Mouse (Mus musculus) macrophage (primary cell): ENCODE results near the gene Zfr. TPM values are rescaled to one million over a fixed set of nuclear protein-coding genes. Genes with fewer than 3 reads are reported as not detected.
A peak's percentile ranks its signal among the peaks of the same experiment; 100 is the strongest.
"Not testable (repeated sequence)": the region's sequence is repeated elsewhere in the genome, so short reads cannot be mapped to it uniquely, and the experiment has no call there.

Experiments
- H3K27ac ChIP-seq: fragments of 350-480 bp; formaldehyde crosslinking; 2 replicates; pipeline ENCODE4 v1.9.0; 2021
- H3K36me3 ChIP-seq: fragments of 350-480 bp; formaldehyde crosslinking; 2 replicates; pipeline ENCODE4 v1.9.0; 2021; ENCODE audit errors: inconsistent target
- H3K4me3 ChIP-seq: fragments of 350-480 bp; formaldehyde crosslinking; 2 replicates; pipeline ENCODE4 v1.9.0; 2021; ENCODE audit errors: inconsistent target
- H3K79me2 ChIP-seq: fragments of 350-480 bp; formaldehyde crosslinking; 2 replicates; pipeline ENCODE4 v1.9.0; 2021; ENCODE audit errors: inconsistent target
- WGBS: methylation state at CpG from one replicate; pipeline ENCODE4 v1.1.7; 2026; ENCODE audit warnings: inconsistent platforms; ENCODE audit not compliant: missing documents; 5-methylcytosine and 5-hydroxymethylcytosine counted together
- polyA plus RNA-seq: library from polyadenylated mRNA; stranded (reverse); fragments of 250-400 nt; gene quantifications from 3 replicates; pipeline ENCODE4 v1.2.4, GENCODE M21; 2018; ENCODE audit warnings: inconsistent platforms

The Zfr gene
- polyA plus RNA-seq, 1 experiment from 2014 or later = 99.0 TPM

DNA sequence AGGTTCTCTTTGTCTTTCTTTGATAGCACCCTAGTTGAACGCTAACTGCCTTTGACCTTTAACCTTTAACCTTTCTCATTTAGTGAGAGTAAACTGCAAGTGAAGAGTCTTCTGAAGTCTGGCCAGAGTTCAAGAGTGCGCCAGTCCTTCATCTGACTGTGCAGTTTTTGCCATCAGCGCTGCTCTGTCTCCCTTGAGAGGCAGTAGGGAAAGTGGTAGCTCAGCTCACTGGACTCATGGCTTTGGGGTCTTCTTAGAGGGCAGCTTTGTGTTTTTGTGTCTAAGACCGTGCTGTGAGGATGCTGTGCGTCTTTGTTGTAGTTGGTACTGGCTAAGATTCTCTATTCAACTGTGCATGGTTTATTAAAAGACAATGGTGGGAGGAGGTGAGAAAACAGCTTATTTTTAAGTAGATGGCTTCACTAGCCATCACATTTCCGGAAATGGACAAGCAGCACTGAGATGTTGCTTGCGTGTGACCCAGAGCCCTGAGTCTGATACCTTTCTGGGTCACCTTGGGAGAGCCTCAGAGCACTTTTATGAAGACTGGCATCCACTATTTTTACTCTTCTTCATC, 89.1 kb downstream of the Zfr start:
- Histone ChIP-seq H3K79me2 (peaks cover 60% of the 10 kb centered on the region), H3K4me3 (no peak overlapping the region)

DNA sequence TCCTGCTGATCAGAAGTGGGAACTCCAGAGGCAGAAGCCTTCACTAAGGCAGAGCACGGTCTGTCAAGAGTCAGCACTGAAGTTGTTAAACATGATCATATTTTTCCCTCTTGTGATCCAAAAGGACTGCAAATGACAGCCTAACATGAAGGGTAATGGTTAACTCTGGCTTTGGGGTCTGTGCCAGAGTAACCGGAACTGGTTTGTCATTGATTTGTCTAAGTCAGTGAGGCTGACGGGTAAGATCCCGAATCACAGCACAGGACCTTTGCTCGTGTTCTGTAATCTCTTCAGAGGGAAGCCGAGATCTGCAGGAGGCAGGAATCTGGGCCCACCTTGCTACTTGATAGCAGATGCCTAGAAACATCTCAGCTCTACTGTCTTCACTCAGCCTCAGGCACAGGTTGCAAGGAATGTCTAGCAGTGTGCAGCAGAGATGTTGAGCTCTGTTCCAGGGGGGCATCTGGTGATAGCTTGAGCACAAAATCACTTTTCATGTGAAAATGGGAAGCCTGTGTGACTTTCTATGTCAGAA, 90.0 kb downstream of the Zfr start:
- Histone ChIP-seq H3K36me3 (no peaks in the 10 kb centered on the region), H3K27ac (no peak overlapping the region), H3K4me3 (no peak overlapping the region), H3K79me2 (peaks cover 69% of the 10 kb centered on the region)
- WGBS = 92% methylated on average over 6 of the region's 6 CpGs

More for the DNA sequence above, 89.1 kb downstream of the Zfr start:
- WGBS = 70% methylated on average over 7 of the region's 7 CpGs
- H3K36me3 ChIP-seq = no peaks in the 10 kb centered on the region
- H3K27ac ChIP-seq = no peak overlapping the region

DNA sequence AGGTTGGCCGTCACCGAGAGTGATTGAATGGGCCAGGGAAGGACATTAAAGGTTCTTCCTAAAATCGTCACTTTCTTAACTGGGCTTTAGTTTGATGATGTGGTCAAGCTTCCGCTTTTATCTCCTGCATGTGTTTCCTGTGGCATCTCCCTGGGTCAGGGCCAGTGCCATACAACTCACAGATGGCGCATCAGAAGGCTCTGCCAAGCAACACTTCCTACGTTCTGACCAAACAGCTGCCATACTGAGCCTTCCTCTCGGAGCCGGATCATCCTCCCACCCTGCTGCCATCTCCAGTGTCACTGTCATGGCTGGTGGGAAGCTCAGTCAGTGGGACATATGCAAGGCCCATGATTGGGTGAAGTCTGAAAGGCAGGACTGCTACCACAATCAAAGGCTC, 93.9 kb downstream of the Zfr start:
- peaks cover 95% of the 10 kb centered on the region for H3K79me2 ChIP-seq
- H3K27ac ChIP-seq = peak overlapping the region; percentile 63
- WGBS = 2% methylated on average over 8 of the region's 8 CpGs
- H3K36me3 ChIP-seq = no peaks in the 10 kb centered on the region
- H3K4me3 ChIP-seq = no peak overlapping the region

DNA sequence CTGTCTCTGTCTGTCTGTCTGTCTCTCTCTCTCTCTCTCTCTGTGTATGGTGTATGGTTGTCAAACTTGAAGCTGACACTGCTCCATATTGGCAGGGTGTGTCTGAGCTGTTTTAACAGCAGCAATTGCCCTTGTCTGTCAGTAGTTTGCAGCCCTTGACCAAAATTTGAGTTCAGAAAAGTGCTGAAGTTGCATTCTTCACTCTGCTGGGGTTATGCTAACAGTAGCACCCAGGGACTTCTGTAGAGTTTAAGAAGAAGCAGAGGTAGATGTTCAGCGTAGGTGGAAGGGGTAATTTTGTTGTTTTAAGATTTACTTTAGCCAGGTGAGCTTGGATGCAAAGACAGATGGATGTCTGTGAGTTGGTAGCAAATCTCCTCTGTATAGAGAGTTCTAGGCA, 94.6 kb downstream of the Zfr start:
- Histone ChIP-seq H3K4me3 (no peak overlapping the region), H3K27ac (peak overlapping the region; percentile 63), H3K79me2 (peaks cover 95% of the 10 kb centered on the region), H3K36me3 (no peaks in the 10 kb centered on the region)
- 100% methylated on average over 1 of the region's 1 CpGs for WGBS

DNA sequence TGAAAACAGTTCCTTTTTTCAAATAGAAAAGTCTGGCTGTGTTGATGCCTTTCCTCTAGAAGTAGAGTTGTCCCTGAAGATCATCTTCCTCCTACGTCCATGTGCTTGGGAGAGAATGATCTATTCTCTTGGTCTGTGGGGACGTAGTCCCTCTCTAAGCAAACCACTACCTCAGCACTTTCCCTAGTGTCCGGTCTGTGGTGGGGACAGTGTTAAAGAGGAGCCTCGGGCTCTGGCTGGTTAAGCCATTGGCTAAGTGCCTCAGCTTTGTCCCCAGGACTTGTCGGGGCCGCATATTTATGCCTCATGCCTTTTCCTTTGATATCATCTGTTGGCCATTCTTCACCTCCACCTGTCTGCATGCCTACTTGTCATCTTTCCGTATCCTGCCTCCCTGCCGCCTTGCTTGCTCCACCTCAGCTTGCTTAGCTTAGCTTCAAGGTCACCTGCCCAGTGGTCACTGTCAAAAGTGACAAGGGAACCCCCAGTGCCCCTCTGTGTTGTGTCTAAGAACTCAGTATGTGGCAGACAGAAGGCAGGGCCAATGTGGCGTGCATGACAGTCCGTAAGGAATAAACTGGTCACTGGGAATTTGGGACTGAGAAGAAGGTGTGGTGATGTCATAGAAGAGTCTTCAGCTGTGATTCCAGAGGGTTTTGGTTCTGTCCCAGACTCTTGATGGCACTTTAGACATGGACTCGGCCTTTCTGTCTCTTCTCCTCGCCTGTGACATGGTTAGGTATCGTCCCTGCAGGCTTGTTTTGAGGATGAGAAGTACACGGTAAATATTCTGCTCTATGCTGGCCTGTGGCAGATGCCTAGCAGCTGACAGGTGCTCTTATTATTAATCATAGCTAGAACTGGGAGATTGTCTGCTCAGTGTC, 97.1 kb downstream of the Zfr start:
- Histone ChIP-seq H3K27ac (peak overlapping the region; percentile 65), H3K79me2 (peaks cover 95% of the 10 kb centered on the region), H3K4me3 (no peak overlapping the region), H3K36me3 (no peaks in the 10 kb centered on the region)
- 76% methylated on average over 14 of the region's 14 CpGs for WGBS

DNA sequence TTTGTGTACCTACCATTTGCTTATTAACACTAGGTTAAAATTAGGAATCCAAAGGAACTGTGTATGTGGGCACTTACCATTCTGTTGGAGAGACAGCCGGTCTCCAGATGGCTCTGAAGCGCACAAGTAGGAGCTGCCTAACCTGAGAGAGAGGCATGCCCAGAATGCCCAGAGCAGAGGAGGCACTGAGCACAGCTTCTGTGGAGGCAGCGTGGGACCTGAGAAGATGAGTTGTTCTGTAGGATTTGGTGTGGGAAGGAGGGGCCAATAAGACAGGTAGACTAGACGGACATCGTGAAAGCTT, 97.7 kb downstream of the Zfr start:
- H3K4me3 ChIP-seq = no peak overlapping the region
- WGBS = 100% methylated on average over 5 of the region's 5 CpGs
- H3K36me3 ChIP-seq = no peaks in the 10 kb centered on the region
- H3K27ac ChIP-seq = no peak overlapping the region
- peaks cover 95% of the 10 kb centered on the region for H3K79me2 ChIP-seq

DNA sequence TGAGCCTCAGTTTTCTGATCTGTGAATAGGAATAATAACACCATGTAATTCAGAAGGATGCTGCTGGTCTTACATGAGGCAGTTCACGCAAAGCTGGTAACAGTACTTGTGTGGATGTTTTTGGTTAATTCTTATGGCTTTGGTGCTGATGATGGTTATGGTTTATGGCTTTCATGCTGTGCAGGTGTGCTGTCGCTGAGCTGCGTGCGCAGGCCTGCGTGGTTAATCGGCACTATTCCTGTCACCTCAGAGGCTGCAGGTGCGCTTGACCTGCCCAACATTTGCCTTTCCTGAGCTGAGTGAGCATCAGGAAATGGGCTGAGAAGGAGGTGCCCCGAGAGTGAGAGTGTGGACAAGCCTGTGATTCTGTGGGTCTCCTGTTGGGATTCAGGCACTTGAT, 98.5 kb downstream of the Zfr start:
- Histone ChIP-seq H3K36me3 (no peaks in the 10 kb centered on the region), H3K27ac (no peak overlapping the region), H3K4me3 (no peak overlapping the region), H3K79me2 (peaks cover 95% of the 10 kb centered on the region)
- 97% methylated on average over 8 of the region's 8 CpGs for WGBS

DNA sequence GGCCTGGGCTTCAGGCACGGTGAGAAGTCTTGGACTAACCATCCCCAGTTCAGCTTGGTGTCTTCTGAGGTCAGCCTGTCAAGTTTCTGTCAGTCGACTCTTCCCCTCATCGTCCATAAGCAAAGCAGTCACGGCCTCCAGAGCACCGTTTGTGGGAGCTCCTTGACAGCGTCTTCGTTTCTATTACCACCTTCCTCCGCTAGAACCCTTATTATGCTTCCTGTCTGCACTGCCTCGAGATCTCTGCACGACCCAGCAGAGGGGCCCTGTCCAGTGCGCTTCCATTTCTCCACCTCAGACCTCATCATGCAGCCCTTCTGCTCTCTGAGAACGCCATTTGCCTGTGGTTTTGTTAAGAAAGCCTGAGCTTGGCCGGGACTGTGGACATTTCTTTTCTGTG, 99.2 kb downstream of the Zfr start:
- Histone ChIP-seq H3K27ac (no peak overlapping the region), H3K79me2 (peaks cover 99% of the 10 kb centered on the region), H3K36me3 (no peaks in the 10 kb centered on the region), H3K4me3 (no peak overlapping the region)
- 53% methylated on average over 11 of the region's 13 CpGs for WGBS

DNA sequence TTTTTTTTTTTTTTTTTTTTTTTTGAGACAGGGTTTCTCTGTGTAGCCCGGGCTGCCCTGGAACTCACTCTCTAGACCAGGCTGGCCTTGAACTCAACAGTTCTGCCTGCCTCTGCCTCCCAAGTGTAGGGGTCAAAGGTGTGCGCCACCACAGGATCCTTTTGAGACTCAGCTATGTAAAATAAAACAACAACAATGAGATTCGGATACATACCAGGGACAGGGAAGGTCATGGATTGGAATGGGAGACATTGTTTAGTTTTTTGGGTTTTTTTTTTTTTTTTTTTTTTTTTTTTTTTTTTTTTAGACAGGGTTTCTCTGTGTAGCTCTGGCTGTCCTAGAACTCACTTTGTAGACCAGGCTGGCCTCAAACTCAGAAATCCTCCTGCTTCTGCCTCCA, 99.7 kb downstream of the Zfr start:
- WGBS = 100% methylated on average over 3 of the region's 3 CpGs
- not testable (repeated sequence) for H3K4me3 ChIP-seq, H3K36me3 ChIP-seq, H3K27ac ChIP-seq
- peaks cover 99% of the 10 kb centered on the region for H3K79me2 ChIP-seq

- 78% methylated on average over 5 of the region's 5 CpGs for WGBS
- peaks cover 99% of the 10 kb centered on the region for H3K79me2 ChIP-seq
- no peaks in the 10 kb centered on the region for H3K36me3 ChIP-seq
- H3K4me3 ChIP-seq = no peak overlapping the region
- no peak overlapping the region for H3K27ac ChIP-seq
Measured at GRCm38 (mm10) chr15:12217849-12218248, 100.2 kb downstream of the Zfr start.

- Histone ChIP-seq H3K27ac (no peak overlapping the region), H3K4me3 (no peak overlapping the region), H3K36me3 (no peaks in the 10 kb centered on the region), H3K79me2 (peaks cover 99% of the 10 kb centered on the region)
- 96% methylated on average over 11 of the region's 11 CpGs for WGBS
Measured at GRCm38 (mm10) chr15:12218583-12219382, 101.2 kb downstream of the Zfr start.

DNA sequence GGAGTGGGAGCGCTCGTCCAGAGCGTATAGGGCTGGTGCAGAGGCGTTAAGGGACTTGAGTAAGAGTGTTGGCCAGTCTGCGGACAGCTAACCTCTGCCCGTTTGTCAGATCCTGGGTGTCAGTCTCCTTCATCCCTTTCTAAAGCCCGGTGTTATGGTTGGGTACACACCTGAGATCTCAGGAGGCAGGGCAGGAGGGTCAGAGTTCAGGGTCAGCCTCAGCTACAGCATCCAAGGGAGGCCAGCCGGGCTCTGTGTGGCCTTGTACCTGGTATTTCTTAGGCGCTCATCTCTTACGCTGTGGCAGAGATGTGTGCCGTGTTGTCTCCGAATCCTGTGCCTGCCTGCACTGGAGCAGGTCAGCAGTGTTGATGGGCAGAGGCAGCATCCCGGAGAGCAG, 103.5 kb downstream of the Zfr start:
- Histone ChIP-seq H3K4me3 (no peak overlapping the region), H3K27ac (no peak overlapping the region), H3K36me3 (no peaks in the 10 kb centered on the region), H3K79me2 (peaks cover 100% of the 10 kb centered on the region)
- WGBS = 93% methylated on average over 13 of the region's 13 CpGs

- H3K79me2 ChIP-seq = peaks cover 100% of the 10 kb centered on the region
- WGBS = 84% methylated on average over 8 of the region's 8 CpGs
- no peak overlapping the region for H3K4me3 ChIP-seq
- no peaks in the 10 kb centered on the region for H3K36me3 ChIP-seq
- no peak overlapping the region for H3K27ac ChIP-seq
Measured at GRCm38 (mm10) chr15:12222564-12223302, 105.1 kb downstream of the Zfr start.

- WGBS = 96% methylated on average over 6 of the region's 6 CpGs
- Histone ChIP-seq H3K4me3 (no peak overlapping the region), H3K36me3 (no peaks in the 10 kb centered on the region), H3K27ac (no peak overlapping the region), H3K79me2 (peaks cover 100% of the 10 kb centered on the region)
Measured at GRCm38 (mm10) chr15:12223393-12223792, 105.8 kb downstream of the Zfr start.
